Mouse (Mus musculus) midbrain, embryonic 10.5 days (tissue): ENCODE data around the gene Add3. TPM values are rescaled to one million over a fixed set of nuclear protein-coding genes. Genes with fewer than 3 reads are reported as not detected.

ENCODE experiments used
- DNase-seq: peaks from one replicate; pipeline ENCODE4 v3.0.0-alpha.2; 2017; ENCODE audit warnings: low spot score
- H3K27ac ChIP-seq: fragments of 300-500 bp; sonication (generic); replicated peaks from 2 replicates; pipeline ENCODE4 v1.5.1; 2016; ENCODE audit warnings: mild to moderate bottlenecking
- H3K27me3 ChIP-seq: fragments of 300-500 bp; sonication (generic); 2 replicates; pipeline ENCODE4 v1.6.1; 2016; ENCODE audit warnings: low read depth, mild to moderate bottlenecking; ENCODE audit not compliant: poor library complexity, severe bottlenecking
- H3K36me3 ChIP-seq: fragments of 300-500 bp; sonication (generic); 2 replicates; pipeline ENCODE4 v1.6.1; 2016; ENCODE audit warnings: mild to moderate bottlenecking, moderate library complexity
- H3K4me1 ChIP-seq: fragments of 300-500 bp; sonication (generic); 2 replicates; pipeline ENCODE4 v1.6.1; 2016
- H3K4me3 ChIP-seq: fragments of 300-500 bp; sonication (generic); 2 replicates; pipeline ENCODE4 v1.5.1; 2016; ENCODE audit warnings: mild to moderate bottlenecking, moderate library complexity
- H3K9me3 ChIP-seq: fragments of 300-500 bp; sonication (generic); replicated peaks from 2 replicates; pipeline ENCODE4 v1.6.1; 2016; ENCODE audit warnings: mild to moderate bottlenecking
- WGBS: fragments of 180-500 bp; shearing (Covaris S2); methylation state at CpG from one replicate; pipeline ENCODE4 v1.1.7; 2016; 5-methylcytosine and 5-hydroxymethylcytosine counted together
- polyA plus RNA-seq: library from polyadenylated mRNA; unstranded; fragments of >200 nt; fragmentation: Nextera tagmentation; extraction: Ambion mirVana; gene quantifications from 2 replicates; pipeline ENCODE4 v1.2.1, GENCODE M21; 2016

Add3 gene
- polyA plus RNA-seq, 1 experiment from 2014 or later, result 50.2 TPM

- 38% methylated on average over 23 of the region's 23 CpGs for WGBS
Observed at GRCm38 (mm10) chr19:53263859-53264733, 123.9 kb downstream of the Add3 start.

GRCm38 (mm10) chr19:53264821-53265727 is 124.8 kb downstream of the Add3 start:
- Histone ChIP-seq H3K36me3 (no peaks in the 10 kb centered on the region), H3K4me3 (no peak overlapping the region), H3K27me3 (no peaks in the 10 kb centered on the region), H3K4me1 (peaks cover 23% of the 10 kb centered on the region), H3K9me3 (no peaks in the 10 kb centered on the region), H3K27ac (peak overlapping the region; percentile 47; the same call in 1 of the 2 replicates)
- no peak for DNase-seq
- 65% methylated on average over 12 of the region's 12 CpGs for WGBS

More at GRCm38 (mm10) chr19:53263859-53264733, 123.9 kb downstream of the Add3 start:
- H3K4me1 ChIP-seq, result peaks cover 28% of the 10 kb centered on the region
- H3K36me3 ChIP-seq, result no peaks in the 10 kb centered on the region
- H3K4me3 ChIP-seq, result peak overlapping the region; percentile 38
- no peaks in the 10 kb centered on the region for H3K27me3 ChIP-seq
- DNase-seq, result peak; percentile 36
- peak overlapping the region; percentile 47; the same call in 1 of the 2 replicates for H3K27ac ChIP-seq
- H3K9me3 ChIP-seq, result no peaks in the 10 kb centered on the region

GRCm38 (mm10) chr19:53267305-53267704 is 127.1 kb downstream of the Add3 start:
- peaks cover 20% of the 10 kb centered on the region for H3K4me1 ChIP-seq
- no peak overlapping the region for H3K4me3 ChIP-seq
- no peak for DNase-seq
- no peak overlapping the region for H3K27ac ChIP-seq
- no peaks in the 10 kb centered on the region for H3K36me3 ChIP-seq
- H3K27me3 ChIP-seq, result no peaks in the 10 kb centered on the region
- no peaks in the 10 kb centered on the region for H3K9me3 ChIP-seq
- WGBS, result 95% methylated on average over 9 of the region's 9 CpGs

DNA sequence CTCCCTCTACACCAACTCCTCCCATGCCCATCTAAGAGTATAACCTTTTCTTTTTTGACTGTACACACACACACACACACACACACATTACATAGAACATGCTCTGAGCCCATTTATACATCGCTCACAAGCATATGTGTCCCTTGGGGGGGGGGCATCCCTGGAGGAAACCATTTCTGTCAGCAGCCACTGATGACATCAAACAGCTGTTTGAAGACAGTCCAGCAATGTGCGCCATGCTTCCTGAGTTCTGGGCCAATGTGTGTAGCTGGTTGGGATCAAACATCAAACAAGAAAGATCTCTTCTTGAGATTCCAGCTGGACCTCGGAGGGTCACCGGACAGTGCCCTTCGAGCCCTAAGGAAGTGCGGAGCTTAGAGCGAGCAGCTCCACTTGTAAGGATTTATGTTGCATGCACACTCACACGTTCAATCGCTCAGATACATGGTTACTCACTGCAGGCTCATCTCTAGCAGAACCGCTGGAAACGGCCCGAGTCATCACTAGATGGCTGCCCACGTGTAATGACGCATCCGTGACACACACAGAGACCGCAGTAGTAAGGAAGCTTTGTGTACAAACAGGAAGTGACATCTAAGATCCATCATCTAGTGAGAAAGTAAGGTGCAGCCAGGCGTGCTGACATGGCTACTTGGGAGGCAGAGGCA is 132.9 kb downstream of the Add3 start:
- Histone ChIP-seq H3K27ac (no peak overlapping the region), H3K36me3 (no peaks in the 10 kb centered on the region), H3K4me3 (no peak overlapping the region), H3K9me3 (no peaks in the 10 kb centered on the region), H3K27me3 (no peaks in the 10 kb centered on the region), H3K4me1 (peaks cover 24% of the 10 kb centered on the region)
- 95% methylated on average over 17 of the region's 17 CpGs for WGBS
- DNase-seq, result no peak

- Histone ChIP-seq H3K9me3 (no peaks in the 10 kb centered on the region), H3K36me3 (no peaks in the 10 kb centered on the region), H3K4me1 (peaks cover 27% of the 10 kb centered on the region), H3K27me3 (no peaks in the 10 kb centered on the region), H3K4me3 (no peak overlapping the region), H3K27ac (no peak overlapping the region)
- WGBS, result 89% methylated on average over 23 of the region's 23 CpGs
- DNase-seq, result no peak
Observed at GRCm38 (mm10) chr19:53273781-53274428, 133.7 kb downstream of the Add3 start.

DNA sequence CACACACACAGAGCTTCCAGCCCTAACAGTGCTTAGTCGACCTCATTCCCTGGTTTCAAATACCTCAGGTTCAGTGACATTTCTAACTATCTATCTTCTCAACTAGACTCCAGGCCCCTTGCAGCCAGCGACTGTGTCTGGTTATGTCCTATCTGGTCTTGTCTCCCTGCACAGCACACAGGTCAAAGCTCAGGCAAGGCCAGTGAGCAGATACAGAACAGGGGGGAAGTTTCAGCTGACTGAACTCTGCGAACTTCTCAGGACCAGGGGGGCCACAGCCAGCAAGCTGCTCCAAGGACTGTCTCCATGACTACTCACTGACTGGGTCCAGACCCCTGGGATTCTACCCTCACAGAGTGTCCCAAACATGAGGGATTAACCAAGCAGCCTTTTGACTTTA is 135.0 kb downstream of the Add3 start:
- 41% methylated on average over 3 of the region's 3 CpGs for WGBS
- Histone ChIP-seq H3K27me3 (no peaks in the 10 kb centered on the region), H3K4me3 (no peak overlapping the region), H3K4me1 (peaks cover 27% of the 10 kb centered on the region), H3K9me3 (no peaks in the 10 kb centered on the region), H3K36me3 (no peaks in the 10 kb centered on the region), H3K27ac (peak overlapping the region; percentile 53; the same call in 1 of the 2 replicates)
- DNase-seq, result peak; percentile 30

GRCm38 (mm10) chr19:53276902-53277707 is 136.9 kb downstream of the Add3 start:
- H3K4me1 ChIP-seq, result peaks cover 30% of the 10 kb centered on the region
- no peak overlapping the region for H3K4me3 ChIP-seq
- H3K9me3 ChIP-seq, result no peaks in the 10 kb centered on the region
- DNase-seq, result no peak
- no peak overlapping the region for H3K27ac ChIP-seq
- H3K27me3 ChIP-seq, result no peaks in the 10 kb centered on the region
- H3K36me3 ChIP-seq, result no peaks in the 10 kb centered on the region
- WGBS, result 82% methylated on average over 19 of the region's 19 CpGs

GRCm38 (mm10) chr19:53278491-53279415 is 138.5 kb downstream of the Add3 start:
- H3K9me3 ChIP-seq, result no peaks in the 10 kb centered on the region
- no peak overlapping the region for H3K4me3 ChIP-seq
- 75% methylated on average over 19 of the region's 19 CpGs for WGBS
- no peaks in the 10 kb centered on the region for H3K27me3 ChIP-seq
- H3K36me3 ChIP-seq, result no peaks in the 10 kb centered on the region
- H3K27ac ChIP-seq, result peak overlapping the region; percentile 23; the same call in 1 of the 2 replicates
- H3K4me1 ChIP-seq, result peaks cover 36% of the 10 kb centered on the region
- DNase-seq, result no peak

DNA sequence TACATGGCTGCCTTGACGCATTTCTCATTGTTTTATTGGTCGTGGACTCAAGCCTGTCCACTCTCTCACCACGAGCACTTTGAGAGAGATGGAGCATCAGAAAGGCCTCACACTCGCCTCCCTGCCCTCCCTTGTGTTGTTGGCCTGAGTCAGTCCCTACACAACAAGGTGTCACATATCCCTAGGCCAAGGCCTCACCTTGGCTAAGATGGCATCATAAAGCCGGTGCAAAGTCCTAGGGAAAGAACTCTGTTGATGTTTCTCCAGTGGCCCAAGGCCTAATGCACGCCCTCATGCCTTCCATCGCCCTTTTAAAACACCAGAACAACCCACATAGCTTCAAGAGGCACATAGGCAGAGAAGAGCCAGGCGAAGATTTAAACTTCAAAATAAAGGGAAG is 140.0 kb downstream of the Add3 start:
- Histone ChIP-seq H3K4me3 (no peak overlapping the region), H3K27me3 (0 out of 2 replicates have a peak, but pooled peaks cover 6% of the 10 kb centered on the region), H3K9me3 (no peaks in the 10 kb centered on the region), H3K36me3 (no peaks in the 10 kb centered on the region), H3K4me1 (peaks cover 38% of the 10 kb centered on the region), H3K27ac (no peak overlapping the region)
- DNase-seq, result no peak
- WGBS, result 90% methylated on average over 8 of the region's 8 CpGs

GRCm38 (mm10) chr19:53282571-53282970 is 142.3 kb downstream of the Add3 start:
- H3K4me1 ChIP-seq, result peaks cover 24% of the 10 kb centered on the region
- WGBS, result 75% methylated on average over 10 of the region's 10 CpGs
- no peaks in the 10 kb centered on the region for H3K9me3 ChIP-seq
- 0 out of 2 replicates have a peak overlapping the region, but pooled peaks have one; percentile 23 for H3K27ac ChIP-seq
- DNase-seq, result no peak
- no peaks in the 10 kb centered on the region for H3K36me3 ChIP-seq
- no peak overlapping the region for H3K4me3 ChIP-seq
- H3K27me3 ChIP-seq, result 0 out of 2 replicates have a peak, but pooled peaks cover 6% of the 10 kb centered on the region
